Mouse (Mus musculus): ENCODE data around the gene Fbxl19. TPM values are rescaled to one million over a fixed set of nuclear protein-coding genes. Genes with fewer than 3 reads are reported as not detected.

Gene Fbxl19
- polyA plus RNA-seq (2012; rRNA removed) = 131 and 136 TPM in 2 replicates

DNA sequence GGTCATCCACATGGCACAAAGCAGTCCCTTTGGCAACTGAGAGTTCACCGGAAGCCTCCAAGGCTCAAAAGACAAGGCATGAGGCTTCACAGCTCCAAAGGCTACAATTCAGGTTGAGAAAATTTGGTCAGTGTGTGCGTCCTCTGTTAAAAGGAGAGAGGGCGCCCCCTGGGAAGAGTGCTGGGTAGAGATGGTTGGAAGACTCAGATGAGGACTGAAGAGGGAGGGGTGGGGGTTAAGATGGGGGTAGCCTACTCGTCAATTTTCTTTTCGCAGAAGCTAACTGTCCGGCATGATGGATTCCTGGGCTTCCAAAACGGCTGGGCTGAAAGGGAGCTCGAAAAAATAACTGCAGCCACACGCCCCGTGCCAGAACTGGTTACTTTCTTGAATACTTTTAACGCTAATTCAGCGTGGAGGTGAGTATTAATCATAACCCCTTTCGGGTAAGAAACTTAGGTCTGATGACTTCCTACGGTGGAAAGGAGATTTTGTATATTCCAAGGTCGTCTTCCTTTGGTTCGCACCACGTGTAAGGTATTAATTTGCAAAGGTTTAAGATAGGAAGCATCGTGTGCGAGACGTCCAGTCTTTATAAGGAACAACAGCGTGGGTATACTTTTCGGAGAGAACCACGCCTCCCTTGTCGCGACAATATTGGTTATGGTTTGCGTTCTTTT, at the start of gene Fbxl19:
Gene Fbxl19, plus strand, starts transcription at position 178 of the 680 bp plus-strand sequence.

DNA sequence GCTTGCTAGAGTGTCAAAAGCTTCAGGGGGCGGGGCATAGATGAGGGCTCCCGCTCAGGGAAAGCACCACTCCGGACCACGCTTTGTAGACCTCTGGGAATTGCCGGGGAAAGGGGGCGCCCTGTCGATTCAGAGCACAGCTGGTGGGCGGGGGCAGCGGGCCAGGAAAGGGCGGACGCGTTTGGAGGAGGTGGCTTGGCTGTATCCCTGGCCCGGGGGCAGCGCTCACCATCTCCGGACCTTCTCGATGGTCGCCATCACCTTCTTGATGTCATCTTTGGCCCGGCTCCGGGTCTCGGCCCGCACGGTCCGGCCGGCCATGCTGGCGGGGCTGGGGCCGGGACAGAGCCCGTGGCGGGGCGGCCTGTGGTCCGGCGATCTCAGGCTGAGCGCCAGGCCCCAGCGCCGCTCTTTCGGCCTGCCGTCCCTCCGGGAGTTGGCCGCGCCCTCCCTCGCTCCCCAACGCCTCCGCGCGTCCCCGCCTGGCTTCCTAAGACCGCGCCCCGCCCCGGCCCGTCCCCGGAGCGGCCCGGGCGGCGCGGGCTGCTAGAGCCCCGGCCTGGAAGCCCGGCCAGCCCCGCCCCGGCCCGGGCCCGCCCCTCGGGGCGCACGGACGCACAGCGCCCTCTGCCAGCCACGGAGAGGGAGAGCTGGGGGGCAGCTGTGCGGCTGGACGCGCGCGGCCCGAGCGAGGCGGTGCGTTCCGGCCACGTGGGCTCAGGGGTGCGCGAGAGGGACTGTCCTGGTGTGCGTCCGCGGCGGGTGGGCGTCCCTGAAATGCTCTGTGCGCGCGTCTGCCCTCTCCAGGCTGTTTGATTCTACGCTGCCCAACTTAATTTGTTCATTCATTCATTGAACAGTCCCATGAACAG, 35.9 kb upstream of the Fbxl19 start, which contains the start of gene Bcl7c:
Gene Bcl7c, minus strand, starts transcription at position 727 of the 872 bp plus-strand sequence.

DNA sequence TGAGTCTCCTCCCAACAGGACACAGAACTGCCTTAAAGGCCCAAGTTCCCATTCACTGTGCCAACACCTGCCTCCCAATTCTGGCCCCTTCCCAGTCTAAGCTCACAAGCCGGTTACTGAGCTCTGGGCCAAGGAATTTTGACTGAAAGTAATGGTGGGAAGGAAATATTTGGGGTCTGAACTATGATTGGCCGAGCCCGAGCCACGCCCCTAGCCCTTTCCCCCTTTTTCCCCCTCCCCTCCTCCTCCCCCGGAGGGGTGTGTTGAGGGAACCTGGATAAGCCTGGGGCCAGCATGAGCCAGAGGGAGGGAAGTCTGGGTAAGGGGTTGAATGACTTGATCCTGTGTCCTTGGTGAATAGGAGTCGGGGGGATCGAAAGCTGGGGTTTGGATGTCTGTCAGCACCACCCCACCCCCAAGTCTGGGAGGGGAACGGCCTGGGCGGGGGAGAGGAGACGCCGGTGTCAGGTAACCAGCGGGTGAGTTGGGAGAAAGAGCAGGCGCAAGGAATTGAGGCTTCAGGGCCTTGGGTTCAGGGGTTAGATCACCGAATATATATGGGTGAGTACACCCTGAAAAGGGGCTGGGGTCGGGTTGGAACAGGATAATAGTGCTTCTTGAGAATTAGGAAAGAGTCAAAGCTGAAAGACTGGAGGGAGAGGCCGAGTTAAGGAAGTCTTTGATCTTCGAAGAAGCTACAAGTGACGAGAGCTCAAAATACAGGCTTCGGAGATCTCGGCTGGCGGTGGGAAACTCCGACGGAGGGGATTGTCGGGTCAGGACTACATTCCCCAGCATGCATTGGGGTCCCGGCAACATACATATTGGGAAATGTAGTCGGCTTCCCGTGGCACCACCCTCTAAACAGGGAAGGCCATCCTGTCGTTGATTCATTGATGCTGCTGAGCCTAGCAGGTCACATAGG, 31.6 kb upstream of the Fbxl19 start, which contains the start of gene Ctf1:
Gene Ctf1, plus strand, starts transcription at position 276 of the 925 bp plus-strand sequence.

DNA sequence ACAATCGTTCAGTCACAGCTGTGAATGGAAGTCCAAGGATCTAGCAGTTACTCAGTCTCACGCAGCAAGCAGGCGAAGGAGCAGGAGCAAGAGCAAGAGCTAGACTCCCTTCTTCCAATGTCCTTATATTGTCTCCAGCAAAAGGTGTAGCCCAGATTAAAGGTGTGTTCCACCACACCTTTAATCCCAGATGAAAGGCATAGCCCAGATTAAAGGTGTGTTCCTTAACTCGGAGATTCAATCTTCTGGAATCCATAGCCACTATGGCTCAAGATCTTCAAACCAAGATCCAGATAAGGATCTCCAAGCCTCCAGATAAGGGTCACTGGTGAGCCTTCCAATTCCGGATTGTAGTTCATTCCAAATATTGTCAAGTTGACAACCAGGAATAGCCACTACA, 12.3 kb upstream of the Fbxl19 start, which contains the start of gene Ctf2:
Gene Ctf2, minus strand, starts transcription at position 101 of the 400 bp plus-strand sequence.

DNA sequence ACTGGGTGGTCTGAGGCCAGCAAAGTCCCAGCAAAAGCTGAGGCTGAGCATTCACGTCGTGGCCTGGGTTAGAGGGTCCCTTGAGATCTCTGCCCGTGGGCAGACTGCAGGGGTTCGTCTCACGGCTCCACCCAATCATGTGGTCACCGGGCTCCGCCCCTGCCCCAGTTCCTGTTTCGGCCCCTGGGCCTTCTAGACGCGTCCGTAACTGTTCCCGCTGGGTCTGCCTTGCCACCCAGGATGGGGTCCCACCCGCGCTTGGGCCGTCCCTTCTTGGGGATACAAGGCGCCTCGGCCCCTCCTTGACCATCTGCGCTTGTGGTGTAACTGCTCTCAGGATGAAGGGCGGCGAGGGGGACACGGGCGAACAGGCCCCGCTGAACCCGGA, 25.3 kb downstream of the Fbxl19 start, which contains the start of gene Orai3:
Gene Orai3, plus strand, starts transcription at position 165 of the 388 bp plus-strand sequence.

DNA sequence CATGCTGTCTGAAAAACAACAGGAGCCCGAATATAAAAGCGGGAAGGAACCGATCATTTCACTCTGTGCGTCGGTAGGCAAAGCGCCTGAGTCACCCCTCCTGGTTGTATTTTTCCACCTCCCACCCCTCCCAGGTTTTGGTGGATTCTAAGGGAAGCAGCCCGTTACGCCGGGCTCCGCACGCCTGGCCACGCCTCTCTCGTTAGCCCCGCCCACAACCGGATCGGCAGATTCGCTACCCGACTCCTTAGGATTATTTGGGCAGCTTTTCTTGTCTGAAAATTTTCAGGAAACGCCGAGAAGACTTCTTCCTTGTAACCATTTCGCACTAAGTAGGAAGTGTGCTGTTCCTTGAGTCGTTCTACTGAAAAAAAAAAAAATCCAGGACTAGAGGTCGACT, 32.1 kb downstream of the Fbxl19 start, which contains the start of gene Setd1a:
Gene Setd1a, plus strand, starts transcription at position 245 of the 400 bp plus-strand sequence.

DNA sequence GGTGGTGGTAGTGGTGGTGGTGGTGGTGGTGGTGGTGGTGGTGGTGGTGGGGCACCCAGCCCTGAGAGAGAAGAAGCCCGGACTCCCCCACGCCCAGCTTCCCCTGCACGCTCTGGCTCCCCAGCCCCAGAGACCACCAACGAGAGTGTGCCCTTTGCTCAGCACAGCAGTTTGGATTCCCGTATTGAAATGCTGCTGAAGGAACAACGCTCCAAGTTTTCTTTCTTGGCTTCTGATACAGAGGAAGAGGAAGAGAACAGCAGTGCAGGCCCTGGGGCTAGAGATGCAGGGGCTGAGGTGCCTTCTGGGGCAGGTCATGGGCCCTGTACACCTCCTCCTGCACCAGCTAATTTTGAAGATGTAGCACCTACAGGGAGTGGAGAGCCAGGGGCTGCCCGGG, 41.0 kb downstream of the Fbxl19 start, which contains the start of gene Gm49388:
Gene Gm49388, plus strand, starts transcription at position 301 of the 400 bp plus-strand sequence.

DNA sequence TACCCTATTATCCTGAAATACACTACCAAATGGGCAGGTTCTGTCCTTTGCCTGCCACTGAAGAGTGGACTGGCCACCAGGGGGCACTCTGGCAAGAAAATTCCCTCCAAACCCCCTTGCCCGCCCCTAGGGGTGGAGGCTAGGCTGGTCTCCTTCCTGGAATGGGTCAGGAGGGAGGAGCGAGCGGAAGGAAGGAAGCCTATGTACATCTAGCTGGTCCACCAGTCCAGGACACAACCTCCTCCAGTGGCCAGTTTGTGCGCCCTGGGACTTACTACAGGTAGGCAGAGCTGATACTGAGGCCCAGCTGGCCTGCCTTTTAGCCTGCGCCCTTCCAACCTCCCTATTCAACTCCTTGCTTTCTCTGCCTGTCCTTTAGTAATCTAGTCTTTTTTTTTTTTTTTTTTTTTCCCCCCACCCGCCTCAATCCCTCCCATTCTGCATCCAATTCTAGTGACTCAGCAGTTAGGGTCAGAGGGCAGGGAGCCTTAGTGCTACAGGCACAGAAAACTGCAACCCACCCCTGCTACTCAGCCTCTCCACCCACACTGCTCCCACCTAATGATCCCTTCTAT, 56.2 kb downstream of the Fbxl19 start, which contains the start of gene Hsd3b7:
Gene Hsd3b7, plus strand, starts transcription at position 170 of the 575 bp plus-strand sequence.

Other genes with a start within 250 kb of the Fbxl19 start
- 20.8 and 25.3 TPM in 2 replicates for gene Srcap, start 232.6 kb upstream of the Fbxl19 start, polyA plus RNA-seq (2012; rRNA removed)
- gene Gm42715, start 225.0 kb upstream of the Fbxl19 start, polyA plus RNA-seq (2012; rRNA removed) = 17.6 and 18.6 TPM in 2 replicates
- 0.36 and 2.0 TPM in 2 replicates for gene Tmem265, start 183.2 kb upstream of the Fbxl19 start, polyA plus RNA-seq (2012; rRNA removed)
- gene Phkg2, start 171.2 kb upstream of the Fbxl19 start, polyA plus RNA-seq (2012; rRNA removed) = 117 and 121 TPM in 2 replicates
- 12.9 and 13.4 TPM in 2 replicates for gene Ccdc189, start 155.9 kb upstream of the Fbxl19 start, polyA plus RNA-seq (2012; rRNA removed)
- 56.5 and 57.7 TPM in 2 replicates for gene Rnf40, start 155.8 kb upstream of the Fbxl19 start, polyA plus RNA-seq (2012; rRNA removed)
- gene Zfp629, start 128.7 kb upstream of the Fbxl19 start, polyA plus RNA-seq (2012; rRNA removed) = 39.2 and 42.5 TPM in 2 replicates
- gene Bcl7c, start 35.6 kb upstream of the Fbxl19 start, polyA plus RNA-seq (2012; rRNA removed) = 53.7 and 67.6 TPM in 2 replicates
- gene Ctf1, start 31.8 kb upstream of the Fbxl19 start, polyA plus RNA-seq (2012; rRNA removed) = 9.8 and 15.3 TPM in 2 replicates
- not detected in 2 replicates for gene Ctf2, start 12.4 kb upstream of the Fbxl19 start, polyA plus RNA-seq (2012; rRNA removed)
- gene Orai3, start 25.3 kb downstream of the Fbxl19 start, polyA plus RNA-seq (2012; rRNA removed) = 8.2 and 10.4 TPM in 2 replicates
- 16.7 and 23.0 TPM in 2 replicates for gene Setd1a, start 32.1 kb downstream of the Fbxl19 start, polyA plus RNA-seq (2012; rRNA removed)
- gene Gm49388, start 41.1 kb downstream of the Fbxl19 start, polyA plus RNA-seq (2012; rRNA removed) = not detected in 2 replicates
- 15.0 and 18.8 TPM in 2 replicates for gene Hsd3b7, start 56.1 kb downstream of the Fbxl19 start, polyA plus RNA-seq (2012; rRNA removed)
- gene Stx4a, start 79.8 kb downstream of the Fbxl19 start, polyA plus RNA-seq (2012; rRNA removed) = 55.6 and 78.3 TPM in 2 replicates
- gene Stx1b, start 80.0 kb downstream of the Fbxl19 start, polyA plus RNA-seq (2012; rRNA removed) = 82.8 and 97.6 TPM in 2 replicates
- gene Zfp646, start 131.7 kb downstream of the Fbxl19 start, polyA plus RNA-seq (2012; rRNA removed) = 23.8 and 25.2 TPM in 2 replicates
- 20.6 and 21.2 TPM in 2 replicates for gene Zfp668, start 132.3 kb downstream of the Fbxl19 start, polyA plus RNA-seq (2012; rRNA removed)
- gene Prss53, start 146.4 kb downstream of the Fbxl19 start, polyA plus RNA-seq (2012; rRNA removed) = 2.4 and 3.0 TPM in 2 replicates
- not detected in 2 replicates for gene Gm21974, start 150.9 kb downstream of the Fbxl19 start, polyA plus RNA-seq (2012; rRNA removed)
- gene Vkorc1, start 151.1 kb downstream of the Fbxl19 start, polyA plus RNA-seq (2012; rRNA removed) = 61.4 and 95.9 TPM in 2 replicates
- gene Bckdk, start 159.5 kb downstream of the Fbxl19 start, polyA plus RNA-seq (2012; rRNA removed) = 54.7 and 59.0 TPM in 2 replicates
- gene Kat8, start 168.0 kb downstream of the Fbxl19 start, polyA plus RNA-seq (2012; rRNA removed) = 48.3 and 52.2 TPM in 2 replicates
- gene Prss8, start 185.6 kb downstream of the Fbxl19 start, polyA plus RNA-seq (2012; rRNA removed) = 0.20 and 2.6 TPM in 2 replicates
- 10.7 and 13.2 TPM in 2 replicates for gene Prss36, start 202.2 kb downstream of the Fbxl19 start, polyA plus RNA-seq (2012; rRNA removed)
- gene Fus, start 222.9 kb downstream of the Fbxl19 start, polyA plus RNA-seq (2012; rRNA removed) = 779 and 808 TPM in 2 replicates
- 7.0 and 10.3 TPM in 2 replicates for gene Pycard, start 249.3 kb downstream of the Fbxl19 start, polyA plus RNA-seq (2012; rRNA removed)

Measured in central nervous system, embryonic 14 days (tissue).